Mouse (Mus musculus): ENCODE results near the gene Ankrd13c.

GRCm38 (mm10) chr3:157973236-157973635 lies 26.2 kb downstream of the Ankrd13c start:
- no peak for TF ChIP-seq CTCF (IDR thresholded peaks at IDR 0.05; ENCODE audit: low read depth, low read length)
- TF ChIP-seq POLR2A (IDR thresholded peaks at IDR 0.05; ENCODE audit: borderline replicate concordance, low read depth, low read length): no peak

Measured in bone marrow macrophage, adult 2 months (primary cell).